13 mouse cellular contexts compared by ENCODE assay signal in genomic region chr12:73656568-73657204, GRCm38 (mm10).
DNase-seq lines count a peak whose midpoint lies in the region; ATAC-seq and TF ChIP-seq lines count a peak whose summit lies in the region.
"Had no signal": no experiment of that assay in that cellular context is flagged by ENCODE, and none has a peak within 500 bp of the region (broad histone marks: within the 10 kb centered on the region; RNA-seq: fewer than 3 reads in every experiment).

No protein-coding gene starts in this region.

- no peak overlapping the region for H3K9ac ChIP-seq in liver, embryonic 15.5 days
- no peak overlapping the region for H3K9ac ChIP-seq in forebrain, embryonic 16.5 days (replicated peaks; ENCODE audit: low read depth, low read length)

- H3K4me3 ChIP-seq in liver, embryonic 15.5 days (replicated peaks) = no peak overlapping the region
- H3K4me3 ChIP-seq in thymus, adult 2 months (ENCODE audit: control insufficient read depth, insufficient read depth, low read length) = peak overlapping the region; percentile 41
- no peak overlapping the region for H3K4me3 ChIP-seq in cerebellum, adult 2 months (replicated peaks; ENCODE audit: insufficient read depth, low read depth, low read length)
- no peak overlapping the region for H3K4me3 ChIP-seq in forebrain, embryonic 16.5 days (replicated peaks; ENCODE audit: low read length)

- no peaks in the 10 kb centered on the region for H3K4me1 ChIP-seq in liver, embryonic 15.5 days (replicated peaks)
- peaks cover 16% of the 10 kb centered on the region for H3K4me1 ChIP-seq in thymus, adult 2 months (replicated peaks; ENCODE audit: control insufficient read depth, insufficient read depth, low read length)
- H3K4me1 ChIP-seq in cerebellum, adult 2 months (ENCODE audit: control insufficient read depth, insufficient read depth, low read length) = no peaks in the 10 kb centered on the region
- H3K4me1 ChIP-seq in forebrain, embryonic 16.5 days (replicated peaks; ENCODE audit: control insufficient read depth, insufficient read depth, low read length) = no peaks in the 10 kb centered on the region

- DNase-seq in CD4-positive helper T cell, adult 2 months (ENCODE audit: low read depth, low spot score) = peak; percentile 61
- DNase-seq in T-cell, adult 2 months (ENCODE audit: low spot score) = peak; percentile 23
- DNase-seq in thymus, adult 2 months = peak; percentile 37
- DNase-seq in cerebellum, adult 2 months = no peak
- DNase-seq in cerebellum, postnatal 10 days = no peak
- DNase-seq: adrenal gland, postnatal 25 days; gastrocnemius, postnatal 25 days; heart, postnatal 10 days; kidney, postnatal 25 days; layer of hippocampus, postnatal 36 days had no signal

- H3K27me3 ChIP-seq in liver, embryonic 15.5 days = no peaks in the 10 kb centered on the region
- no peaks in the 10 kb centered on the region for H3K27me3 ChIP-seq in thymus, adult 2 months (ENCODE audit: control insufficient read depth, insufficient read depth, low read length)
- no peaks in the 10 kb centered on the region for H3K27me3 ChIP-seq in cerebellum, adult 2 months (ENCODE audit: control insufficient read depth, insufficient read depth, low read length)
- no peaks in the 10 kb centered on the region for H3K27me3 ChIP-seq in forebrain, embryonic 16.5 days (replicated peaks; ENCODE audit: control insufficient read depth, insufficient read depth, low read length)

- no peak for ATAC-seq in liver, embryonic 15.5 days (ENCODE audit: insufficient read depth)
- ATAC-seq in forebrain, embryonic 16.5 days = no peak
- ATAC-seq: forebrain, embryonic 14.5 days had no signal

- no peak overlapping the region for H3K27ac ChIP-seq in liver, embryonic 15.5 days (replicated peaks)
- peak overlapping the region; percentile 58 for H3K27ac ChIP-seq in thymus, adult 2 months (ENCODE audit: control insufficient read depth, insufficient read depth, low read length)
- H3K27ac ChIP-seq in cerebellum, adult 2 months (ENCODE audit: insufficient read depth, low read length) = no peak overlapping the region
- H3K27ac ChIP-seq in forebrain, embryonic 16.5 days (ENCODE audit: low read length) = no peak overlapping the region

- no peak for TF ChIP-seq POLR2A in thymus, adult 2 months (IDR thresholded peaks at IDR 0.05; ENCODE audit: control insufficient read depth, extremely low read depth, insufficient read depth, low read length, poor library complexity)
- TF ChIP-seq POLR2A in cerebellum, adult 2 months (IDR thresholded peaks at IDR 0.05; ENCODE audit: borderline replicate concordance, insufficient read depth, low read length) = no peak

- TF ChIP-seq CTCF in thymus, adult 2 months (IDR thresholded peaks at IDR 0.05; ENCODE audit: borderline replicate concordance, control insufficient read depth, extremely low read depth, insufficient read depth, low read length, poor library complexity) = no peak
- TF ChIP-seq CTCF in cerebellum, adult 2 months (IDR thresholded peaks at IDR 0.05; ENCODE audit: borderline replicate concordance, insufficient read depth, low read depth, low read length) = no peak

- peak overlapping the region; percentile 10; the same call in 1 of the 2 replicates for H3K4me2 ChIP-seq in liver, embryonic 15.5 days
- no peak overlapping the region for H3K4me2 ChIP-seq in forebrain, embryonic 16.5 days (ENCODE audit: low read length)

- WGBS in liver, embryonic 15.5 days (ENCODE audit: insufficient replicate concordance) = 13% methylated on average over 18 of the region's 18 CpGs
- 4% methylated on average over 18 of the region's 18 CpGs for WGBS in thymus, adult 2 months
- 82% methylated on average over 18 of the region's 18 CpGs for WGBS in cerebellum, adult 2 months
- WGBS in forebrain, embryonic 16.5 days = 74% methylated on average over 18 of the region's 18 CpGs

- H3K36me3 ChIP-seq in liver, embryonic 15.5 days (replicated peaks) = no peaks in the 10 kb centered on the region
- no peaks in the 10 kb centered on the region; the same call in 1 of the 2 replicates for H3K36me3 ChIP-seq in thymus, adult 2 months (ENCODE audit: control insufficient read depth, insufficient read depth, low read length)
- H3K36me3 ChIP-seq in forebrain, embryonic 16.5 days (ENCODE audit: control insufficient read depth, insufficient read depth) = no peaks in the 10 kb centered on the region

- H3K9me3 ChIP-seq in liver, embryonic 15.5 days (replicated peaks) = no peaks in the 10 kb centered on the region
- no peaks in the 10 kb centered on the region for H3K9me3 ChIP-seq in forebrain, embryonic 16.5 days (ENCODE audit: control insufficient read depth, low read length)

Comparison
In these comparisons a context has a peak if more than half of its experiments do, and no peak if none do; other contexts are left out.
1. DNase-seq: peak in CD4-positive helper T cell, adult 2 months (single experiment), T-cell, adult 2 months (single experiment) and thymus, adult 2 months (single experiment); none in cerebellum, adult 2 months (0 of 2) and cerebellum, postnatal 10 days (0 of 2).